Mouse (Mus musculus) cerebellum, postnatal 4 days (tissue): Measurements from ENCODE around the gene Trim68.
"Not testable (repeated sequence)": the region's sequence is repeated elsewhere in the genome, so short reads cannot be mapped to it uniquely, and the experiment has no call there.

Source experiments
- DNase-seq, 2 experiments: peaks; one replicate each; pipeline ENCODE4 v3.0.0; 2022; ENCODE audit warnings: low spot score in 2 of 2, mixed read lengths in 1 of 2

The Trim68 gene

DNA sequence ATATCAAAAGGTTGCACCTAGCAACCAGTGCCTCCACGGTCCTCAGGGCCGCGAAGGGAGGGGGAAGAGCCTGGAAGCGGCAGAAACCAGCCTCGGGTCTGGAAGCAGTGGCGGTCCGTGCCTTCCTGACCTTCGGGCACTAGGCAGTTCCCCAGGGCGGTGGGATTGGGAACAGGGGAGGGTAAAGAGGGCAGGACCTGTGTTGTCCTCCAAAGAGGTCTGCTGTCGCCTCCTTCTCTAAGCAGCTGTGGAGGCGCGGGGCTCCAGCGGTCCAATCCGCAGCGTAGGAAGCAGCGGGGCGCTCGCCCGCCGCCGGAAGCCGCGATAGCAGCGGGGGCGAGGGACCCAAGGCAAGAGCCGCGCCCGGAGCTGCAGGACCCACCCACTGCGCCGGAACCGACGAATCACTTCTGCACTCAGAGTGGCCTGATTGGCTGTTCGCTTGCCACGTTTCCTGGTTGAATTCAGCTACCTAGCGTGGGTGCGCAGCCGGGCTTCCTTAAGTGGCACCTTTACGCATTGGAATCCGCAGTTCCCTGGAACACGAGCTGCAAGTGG is at the start of gene Trim68:
Gene Trim68 (minus strand): TSS at position 384 of the 558 bp plus-strand sequence.
- peak; percentile 61 to 74 for DNase-seq

DNA sequence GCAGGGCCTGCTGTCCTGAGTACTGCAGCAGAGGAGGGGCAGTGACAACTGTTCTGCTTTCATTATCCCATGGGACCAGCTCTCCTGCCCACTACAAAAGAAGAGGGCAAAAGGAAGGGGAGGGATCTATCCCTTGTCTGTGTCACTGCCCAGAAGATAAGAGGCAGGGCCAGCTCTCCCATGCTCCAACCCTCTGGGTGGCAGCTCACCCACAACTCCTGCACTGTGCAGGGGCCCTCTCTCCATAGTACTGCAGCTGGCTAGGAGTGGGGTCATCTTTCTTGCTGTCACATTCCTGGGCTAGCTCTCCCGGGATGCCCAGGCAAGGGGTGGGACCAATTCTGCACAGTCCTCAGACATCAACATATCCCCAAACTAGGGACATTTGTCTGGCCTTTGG is 46.7 kb upstream of the Trim68 start:
- DNase-seq = no peak

DNA sequence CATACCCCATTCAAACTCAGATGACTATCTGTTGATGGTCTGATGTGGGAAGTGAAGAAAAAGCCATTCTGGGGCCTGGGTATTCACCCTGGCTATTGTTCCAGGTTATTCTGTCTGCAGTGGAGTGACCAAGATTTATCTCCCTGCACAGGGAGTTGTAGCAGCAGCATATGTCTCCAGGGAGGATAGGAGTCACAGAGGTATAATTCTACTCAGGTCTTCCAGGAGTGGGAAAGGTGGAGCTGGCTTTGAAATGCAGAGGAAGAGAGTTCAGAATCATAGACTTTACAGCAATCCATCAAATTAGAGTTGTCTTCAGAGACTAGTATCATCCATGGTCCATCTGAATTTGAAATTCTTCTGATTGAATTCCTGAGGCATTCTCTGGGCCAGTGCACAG is 40.3 kb upstream of the Trim68 start, which contains the start of gene Olfr559:
Gene Olfr559 (minus strand): TSS at position 101 of the 400 bp plus-strand sequence.
- no peak for DNase-seq

DNA sequence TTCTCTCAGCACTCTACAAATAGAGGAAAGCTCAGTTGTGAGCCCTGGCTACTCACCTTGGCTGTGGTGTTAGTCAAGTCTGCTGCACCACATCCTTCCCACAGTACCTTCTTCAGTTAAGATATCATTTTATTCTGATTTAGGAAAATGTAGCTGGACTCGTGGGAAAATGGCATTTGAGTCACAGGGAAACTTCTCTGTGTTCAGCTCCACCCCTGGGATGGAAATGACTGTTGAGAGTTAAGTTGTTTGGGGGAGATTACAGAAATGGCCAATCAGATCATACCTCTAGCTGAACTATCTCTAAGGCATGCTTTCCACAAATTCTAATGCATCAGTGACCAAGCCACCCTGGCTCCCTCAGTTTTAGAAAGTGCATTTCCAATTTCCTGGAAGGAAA is 31.8 kb upstream of the Trim68 start, which contains the start of gene Olfr33:
Gene Olfr33 (minus strand): TSS at position 101 of the 400 bp plus-strand sequence.
- no peak for DNase-seq

DNA sequence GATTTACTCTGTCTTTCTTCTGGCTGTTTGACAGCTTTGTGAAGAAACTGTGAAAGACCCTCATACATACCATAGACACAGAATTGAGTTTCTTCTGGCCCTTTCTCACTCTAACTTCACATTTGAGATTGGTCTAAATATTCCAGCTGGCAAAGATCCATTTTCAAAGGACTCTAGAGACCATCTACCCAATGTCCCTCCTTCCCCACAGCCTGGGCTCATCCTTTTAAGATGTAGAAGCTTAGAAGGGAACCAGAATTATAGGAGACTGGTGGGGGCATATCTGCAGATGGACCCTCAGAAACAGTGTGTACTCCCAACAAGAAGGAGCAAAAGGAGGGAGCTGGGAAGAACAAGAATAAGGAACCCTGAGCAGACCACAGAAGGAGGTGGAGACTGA is 14.8 kb upstream of the Trim68 start, which contains the start of gene Olfr558:
Gene Olfr558 (plus strand): TSS at position 301 of the 400 bp plus-strand sequence.
- DNase-seq = no peak

DNA sequence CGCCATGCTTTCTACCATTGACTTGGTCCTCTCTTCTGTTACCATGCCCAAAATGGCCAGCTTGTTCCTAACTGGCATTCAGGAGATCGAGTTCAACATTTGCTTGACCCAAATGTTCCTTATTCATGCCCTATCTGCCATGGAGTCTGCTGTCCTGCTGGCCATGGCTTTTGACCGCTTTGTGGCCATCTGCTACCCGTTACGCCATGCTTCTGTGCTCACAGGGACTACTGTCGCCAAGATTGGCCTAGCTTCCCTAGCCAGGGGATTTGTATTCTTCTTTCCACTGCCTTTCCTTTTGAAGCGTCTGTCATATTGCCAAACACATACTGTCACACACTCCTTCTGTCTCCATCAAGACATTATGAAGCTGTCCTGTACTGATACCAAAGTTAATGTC is 11.3 kb upstream of the Trim68 start:
- no peak for DNase-seq

DNA sequence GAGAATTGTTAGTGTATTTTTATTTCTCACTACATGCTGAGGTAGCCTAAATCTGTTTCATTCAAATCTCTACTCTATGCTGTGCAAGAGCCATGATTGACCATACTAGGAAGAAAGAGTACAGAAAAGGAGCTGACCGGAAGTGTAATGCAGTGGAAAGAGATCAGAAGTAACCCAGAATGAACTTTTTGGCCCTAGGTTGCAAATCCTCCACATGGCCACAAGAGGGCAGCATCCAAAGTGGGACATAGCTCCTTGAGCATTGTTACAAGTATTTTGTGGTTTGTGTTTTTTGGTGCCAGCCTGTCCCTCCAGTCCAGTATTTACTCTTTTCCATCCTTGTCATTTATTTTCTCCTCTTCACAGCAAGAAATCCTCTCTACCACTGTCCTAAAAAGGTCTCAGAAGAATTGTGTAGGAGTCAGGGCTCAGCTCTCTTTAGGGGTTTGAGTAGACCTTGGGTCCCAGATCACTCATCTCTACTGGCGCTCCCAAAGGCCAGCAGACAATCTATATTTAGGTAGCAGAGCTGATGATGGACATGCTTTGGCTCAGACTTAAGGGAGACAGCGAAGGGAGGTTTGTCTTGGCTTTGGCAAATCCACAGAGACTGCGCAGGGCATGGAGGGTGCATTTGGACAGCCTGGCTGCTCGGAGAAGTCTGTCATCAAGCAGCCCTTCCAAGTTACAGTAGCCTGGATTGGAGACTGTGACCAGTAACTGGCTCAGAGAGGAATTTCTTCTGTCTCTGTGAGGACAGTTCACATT is 8.4 kb upstream of the Trim68 start, which contains the start of gene Olfr557:
Gene Olfr557 (plus strand): TSS at position 553 of the 768 bp plus-strand sequence.
- peak in 1 of 2 experiments; percentile 12 for DNase-seq

DNA sequence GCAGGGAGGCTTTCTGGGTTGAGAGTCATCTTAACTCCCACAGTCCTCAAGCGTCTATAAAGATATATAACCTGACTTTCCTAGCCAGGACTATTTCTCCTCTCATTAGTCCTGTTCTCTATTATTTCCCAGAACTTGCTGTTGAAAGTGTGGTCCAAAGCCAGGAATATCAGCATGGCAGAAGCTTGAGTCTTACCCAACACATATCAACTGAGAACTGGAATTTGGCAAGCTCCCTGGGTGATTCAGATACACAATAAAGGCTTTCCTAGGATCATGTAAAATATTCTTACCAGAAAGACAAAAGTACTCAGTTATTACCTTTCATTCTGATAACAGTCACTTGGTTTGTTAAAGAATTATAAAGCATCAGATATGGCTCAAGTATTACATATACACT is 5.2 kb downstream of the Trim68 start:
- DNase-seq = no peak

DNA sequence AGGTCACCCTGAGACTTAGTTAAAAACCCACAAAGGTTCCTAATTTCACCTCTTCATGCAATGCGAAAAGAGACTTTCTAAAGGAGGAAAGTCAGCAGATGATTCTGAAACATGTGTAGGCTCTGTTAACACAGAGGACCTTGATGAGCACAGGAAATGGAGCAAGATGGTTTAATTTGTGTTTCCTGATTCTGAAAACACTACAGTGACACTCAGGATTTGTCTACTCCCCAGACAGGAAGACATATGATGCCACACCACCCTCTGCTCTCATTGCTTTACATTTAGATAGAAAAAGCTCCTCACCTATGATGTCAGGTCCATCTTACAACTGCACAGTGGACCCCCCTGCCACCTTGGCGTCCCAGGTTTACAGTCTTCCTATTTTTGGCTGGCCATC is 10.9 kb downstream of the Trim68 start:
- no peak for DNase-seq

DNA sequence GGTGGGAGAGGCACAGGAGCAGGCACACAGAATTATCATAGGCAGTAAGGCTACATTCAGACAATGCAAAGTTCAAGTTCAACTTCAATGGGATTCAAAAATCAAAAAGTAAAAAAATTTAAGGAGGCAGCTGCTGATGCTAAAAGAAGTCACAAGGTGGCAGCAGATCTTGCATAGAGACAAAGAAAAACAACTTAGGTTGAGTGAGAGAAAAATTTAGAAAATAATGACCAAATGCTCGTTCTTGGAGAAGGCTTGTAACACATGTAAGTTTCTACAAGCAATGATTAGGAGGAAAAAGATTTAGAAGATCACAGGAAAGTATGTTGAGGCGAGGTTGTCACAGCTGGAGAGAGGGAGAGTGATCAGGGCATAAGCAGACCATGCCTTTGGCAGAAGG is 21.7 kb downstream of the Trim68 start:
- DNase-seq = no peak

DNA sequence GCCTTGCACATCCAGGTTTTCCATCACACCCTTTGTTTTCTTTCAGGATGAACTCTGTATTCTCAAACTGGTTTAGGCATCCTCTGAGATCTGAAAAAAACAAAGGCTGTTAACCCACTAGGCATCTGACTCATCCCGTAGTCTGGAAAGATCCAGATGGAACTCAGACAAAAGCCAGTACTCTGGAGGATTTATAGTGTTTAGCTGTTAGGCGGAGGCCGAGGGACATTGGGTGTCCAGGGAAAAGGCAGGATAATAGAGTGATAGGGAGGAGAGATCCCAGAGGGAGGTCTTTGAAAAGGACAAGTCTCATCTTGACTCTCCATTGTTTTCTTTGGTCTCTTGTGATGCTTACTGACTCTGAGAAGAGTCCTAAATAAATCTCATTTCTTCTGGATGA is 22.5 kb downstream of the Trim68 start, which contains the start of gene Olfr556:
Gene Olfr556 (plus strand): TSS at position 301 of the 400 bp plus-strand sequence.
- no peak for DNase-seq

DNA sequence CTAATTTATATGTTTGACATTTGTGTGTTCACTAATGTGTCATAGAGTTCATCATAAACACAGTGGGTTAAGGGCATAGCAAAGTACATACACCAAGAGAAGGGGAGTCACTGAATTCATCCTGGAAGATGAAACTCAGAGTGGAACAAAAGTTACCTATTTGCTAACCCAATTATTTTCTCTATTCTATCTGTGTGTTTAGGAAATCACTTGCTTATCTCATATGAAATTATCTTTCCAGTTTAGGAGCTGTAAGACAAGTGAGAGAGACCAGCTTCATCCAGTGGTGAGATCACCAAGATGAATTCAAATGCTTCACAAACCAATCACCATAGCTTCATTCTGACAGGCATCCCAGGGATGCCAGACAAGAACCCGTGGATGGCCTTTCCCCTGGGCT is 28.6 kb downstream of the Trim68 start, which contains the start of gene Olfr555:
Gene Olfr555 (plus strand): TSS at position 301 of the 400 bp plus-strand sequence.
- no peak for DNase-seq

DNA sequence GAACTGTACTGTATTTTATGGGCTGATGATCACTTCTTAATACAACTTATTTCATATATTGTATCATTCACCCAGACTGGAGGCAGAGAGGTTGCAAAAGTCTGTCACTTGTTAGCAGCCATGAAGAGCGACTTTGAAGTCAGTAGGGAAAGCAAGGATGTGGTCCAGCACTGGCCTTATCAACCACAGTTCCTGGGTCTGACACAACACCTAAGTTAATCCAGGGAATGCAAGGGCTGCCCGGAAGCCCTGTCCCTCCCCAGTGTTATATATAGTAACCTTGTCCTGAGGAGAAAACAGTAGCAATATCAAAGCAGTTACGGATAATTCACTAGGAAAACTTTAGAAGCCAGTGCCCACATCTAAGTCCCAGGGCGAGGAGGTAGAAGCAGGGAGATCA is 42.2 kb downstream of the Trim68 start:
- DNase-seq = not testable (repeated sequence)

DNA sequence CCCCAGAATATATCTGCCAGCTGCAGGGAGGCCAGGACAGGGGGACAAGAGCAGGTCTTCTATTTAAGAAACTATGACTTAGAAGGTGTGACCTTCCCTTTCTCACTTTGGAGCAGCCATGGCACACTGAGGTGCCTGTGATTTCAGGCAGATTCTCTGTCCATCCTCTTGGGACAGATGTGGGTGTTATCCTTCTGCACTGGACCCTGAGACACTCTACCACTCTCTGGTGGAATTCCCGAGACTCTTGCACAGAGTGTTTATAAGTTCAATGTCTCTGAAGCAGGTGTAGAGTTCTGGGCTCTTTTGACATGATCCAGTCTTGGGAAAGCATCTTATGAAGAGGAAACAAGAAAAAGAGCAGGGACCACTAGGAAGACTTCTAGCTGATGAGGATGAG is 49.0 kb downstream of the Trim68 start, which contains the start of gene Olfr554:
Gene Olfr554 (plus strand): TSS at position 301 of the 400 bp plus-strand sequence.
- DNase-seq = no peak

DNA sequence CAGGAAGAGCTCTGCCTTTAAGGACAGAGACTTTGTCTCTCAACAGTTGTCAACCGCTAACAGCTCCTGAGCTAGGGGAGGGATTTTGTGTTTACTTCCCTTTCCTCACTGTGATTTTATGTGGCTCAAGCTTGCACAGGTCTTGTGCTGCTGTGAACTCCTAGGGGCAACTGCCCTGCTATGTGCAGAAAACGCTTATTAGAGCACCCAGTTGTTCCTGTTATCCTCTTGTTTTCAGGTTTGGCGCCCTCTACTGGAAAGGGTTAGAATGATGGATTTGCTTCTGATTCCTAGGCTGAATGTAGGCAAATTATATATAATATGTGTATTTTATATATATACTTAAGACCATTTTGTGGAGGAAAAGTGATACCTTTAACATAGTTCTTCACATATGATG is 50.5 kb downstream of the Trim68 start:
- peak in 1 of 2 experiments; percentile 30 for DNase-seq
